17 mouse cellular contexts compared by ENCODE assay signal in the genomic region with DNA sequence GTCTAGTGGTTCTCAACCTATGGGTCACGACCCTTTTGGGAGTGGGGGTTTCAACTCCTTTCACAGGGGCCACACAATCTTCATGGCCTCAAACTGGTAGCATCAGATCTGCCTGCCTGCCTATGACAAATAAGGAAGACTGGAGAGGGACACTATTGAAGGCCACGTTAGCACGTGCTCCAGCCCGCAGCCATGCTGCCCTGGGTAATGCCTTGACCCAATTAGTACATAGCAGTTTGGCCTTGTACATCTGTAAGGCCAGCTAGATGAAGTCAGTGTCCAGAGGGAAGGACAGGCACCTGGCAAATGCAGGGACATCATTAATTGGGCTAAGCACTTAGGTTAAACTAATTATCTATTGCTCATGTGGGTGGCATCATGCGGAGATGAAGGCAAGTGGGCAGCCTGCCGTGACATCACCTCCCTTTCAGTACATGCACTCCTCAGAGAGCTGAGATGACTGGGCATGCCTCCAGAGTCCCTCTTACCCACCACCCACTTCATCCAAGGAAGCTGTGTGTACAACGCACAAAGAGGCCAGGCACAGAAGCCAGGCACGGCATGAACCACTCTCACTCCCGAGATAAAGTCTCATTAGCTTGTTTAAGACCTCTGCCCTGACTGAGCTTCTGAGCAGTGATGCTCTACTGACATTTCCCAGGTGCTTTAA.
DNase-seq lines count a peak whose midpoint lies in the region; ATAC-seq and TF ChIP-seq lines count a peak whose summit lies in the region.
"Had no signal": no experiment of that assay in that cellular context is flagged by ENCODE, and none has a peak within 500 bp of the region (broad histone marks: within the 10 kb centered on the region; RNA-seq: fewer than 3 reads in every experiment).

No protein-coding gene starts in this region.

- H3K9ac ChIP-seq in heart, adult 2 months (ENCODE audit: low read depth, low read length), result no peak overlapping the region
- peak overlapping the region; percentile 7; the same call in 1 of the 2 replicates for H3K9ac ChIP-seq in liver, embryonic 13.5 days
- H3K9ac ChIP-seq: embryonic facial prominence, embryonic 13.5 days; hindbrain, embryonic 15.5 days; limb, embryonic 12.5 days had no signal

- no peaks in the 10 kb centered on the region for H3K9me3 ChIP-seq in heart, embryonic 10.5 days
- H3K9me3 ChIP-seq in liver, embryonic 13.5 days (replicated peaks), result no peaks in the 10 kb centered on the region
- H3K9me3 ChIP-seq: embryonic facial prominence, embryonic 13.5 days; hindbrain, embryonic 15.5 days; limb, embryonic 12.5 days had no signal

- H3K27ac ChIP-seq in heart, embryonic 10.5 days, result peak overlapping the region; percentile 56; the same call in 1 of the 2 replicates
- H3K27ac ChIP-seq in heart, adult 2 months, result no peak overlapping the region
- H3K27ac ChIP-seq in liver, embryonic 13.5 days, result peak overlapping the region; percentile 57
- H3K27ac ChIP-seq: embryonic facial prominence, embryonic 13.5 days; hindbrain, embryonic 15.5 days; limb, embryonic 12.5 days had no signal

- H3K4me2 ChIP-seq in liver, embryonic 13.5 days, result no peak overlapping the region
- H3K4me2 ChIP-seq: embryonic facial prominence, embryonic 13.5 days; heart, embryonic 11.5 days; hindbrain, embryonic 15.5 days; limb, embryonic 12.5 days had no signal

- no peak for TF ChIP-seq CTCF in heart, adult 2 months (IDR thresholded peaks at IDR 0.05)

- no peaks in the 10 kb centered on the region for H3K79me2 ChIP-seq in heart, adult 2 months (replicated peaks; ENCODE audit: control insufficient read depth, insufficient read depth, low read length)

- H3K4me3 ChIP-seq in heart, embryonic 10.5 days, result no peak overlapping the region
- H3K4me3 ChIP-seq in heart, adult 2 months, result no peak overlapping the region
- no peak overlapping the region for H3K4me3 ChIP-seq in liver, embryonic 13.5 days (replicated peaks)
- H3K4me3 ChIP-seq: embryonic facial prominence, embryonic 13.5 days; hindbrain, embryonic 15.5 days; limb, embryonic 12.5 days had no signal

- H3K4me1 ChIP-seq in heart, embryonic 10.5 days, result peaks cover 11% of the 10 kb centered on the region; the same call in 1 of the 2 replicates
- no peaks in the 10 kb centered on the region for H3K4me1 ChIP-seq in heart, adult 2 months (ENCODE audit: control insufficient read depth, insufficient read depth, low read length)
- peaks cover 84% of the 10 kb centered on the region for H3K4me1 ChIP-seq in liver, embryonic 13.5 days (replicated peaks)

- 51% methylated on average over 9 of the region's 9 CpGs for WGBS in heart, embryonic 10.5 days
- 54% methylated on average over 9 of the region's 9 CpGs for WGBS in heart, adult 2 months
- 60% methylated on average over 9 of the region's 9 CpGs for WGBS in liver, embryonic 13.5 days (ENCODE audit: insufficient replicate concordance)

- H3K27me3 ChIP-seq in heart, embryonic 10.5 days (ENCODE audit: insufficient read depth, poor library complexity, severe bottlenecking), result 0 out of 2 replicates have a peak, but pooled peaks cover 8% of the 10 kb centered on the region
- H3K27me3 ChIP-seq in heart, adult 2 months (ENCODE audit: control insufficient read depth, insufficient read depth, low read length), result no peaks in the 10 kb centered on the region
- H3K27me3 ChIP-seq in liver, embryonic 13.5 days, result no peaks in the 10 kb centered on the region
- H3K27me3 ChIP-seq: hindbrain, embryonic 15.5 days had no signal

- no peak for TF ChIP-seq POLR2A in heart, adult 2 months (IDR thresholded peaks at IDR 0.05; ENCODE audit: insufficient read depth, low read depth, low read length)

- H3K36me3 ChIP-seq in heart, embryonic 10.5 days, result no peaks in the 10 kb centered on the region
- H3K36me3 ChIP-seq in heart, adult 2 months (ENCODE audit: control insufficient read depth, insufficient read depth, low read length), result no peaks in the 10 kb centered on the region
- no peaks in the 10 kb centered on the region for H3K36me3 ChIP-seq in liver, embryonic 13.5 days
- H3K36me3 ChIP-seq: embryonic facial prominence, embryonic 13.5 days; hindbrain, embryonic 15.5 days; limb, embryonic 12.5 days had no signal

- intact Hi-C loops in heart, adult 2 months (cut with DNase I), result no loop called here

- peak; percentile 49 for DNase-seq in adrenal gland, adult 8-10 months
- DNase-seq in adrenal gland, adult 18-20 months (ENCODE audit: low spot score in 2 of 2), result no peak
- no peak for DNase-seq in heart, embryonic 10.5 days (ENCODE audit: low spot score)
- DNase-seq in heart, adult 2 months, result no peak
- DNase-seq in liver, embryonic 13.5 days, result no peak
- no peak for DNase-seq in liver
- peak; percentile 29 for DNase-seq in adrenal gland, postnatal 10 days
- DNase-seq in gastrocnemius, postnatal 10 days, result no peak
- DNase-seq: cerebellum, adult 9-11 months; kidney, postnatal 14 days; lung, postnatal 14 days; right cerebral cortex, postnatal 4 days had no signal

- TF ChIP-seq EP300 in heart, adult 2 months (IDR thresholded peaks at IDR 0.05; ENCODE audit: insufficient read depth, low read depth, low read length), result no peak

- ATAC-seq in liver, embryonic 13.5 days (ENCODE audit: low read depth), result no peak
- ATAC-seq: midbrain, embryonic 16.5 days had no signal

Comparison
In these comparisons a context has a peak if more than half of its experiments do, and no peak if none do; other contexts are left out.
1. DNase-seq: peak in adrenal gland, adult 8-10 months (single experiment) and adrenal gland, postnatal 10 days (single experiment); none in adrenal gland, adult 18-20 months (0 of 2), heart, embryonic 10.5 days (single experiment), heart, adult 2 months (0 of 2), liver, embryonic 13.5 days (single experiment), liver (single experiment) and gastrocnemius, postnatal 10 days (single experiment).